Mouse (Mus musculus) midbrain, embryonic 14.5 days (tissue): ENCODE results near the gene Smg7. TPM values are rescaled to one million over a fixed set of nuclear protein-coding genes. Genes with fewer than 3 reads are reported as not detected.
A peak's percentile ranks its signal among the peaks of the same experiment; 100 is the strongest.

Source experiments
- ATAC-seq: fragments of 200-750 bp; cut with Nextera tagmentation; 2 replicates; pipeline ENCODE4 v1.8.0; 2017; ENCODE audit warnings: moderate number of reproducible peaks, moderate library complexity; ENCODE audit not compliant: low FRiP score, low TSS enrichment
- DNase-seq: peaks from one replicate; pipeline ENCODE4 v3.0.0-alpha.2; 2015
- H3K27ac ChIP-seq: fragments of 300-500 bp; sonication (generic); replicated peaks from 2 replicates; pipeline ENCODE4 v1.5.1; 2014; ENCODE audit warnings: mild to moderate bottlenecking, low read depth, low read length, moderate library complexity
- H3K27me3 ChIP-seq: fragments of 300-500 bp; sonication (generic); 2 replicates; pipeline ENCODE4 v1.6.1; 2014; ENCODE audit warnings: low read length, control low read depth, mixed read lengths; ENCODE audit not compliant: control insufficient read depth, insufficient read depth
- H3K36me3 ChIP-seq: fragments of 300-500 bp; sonication (generic); 2 replicates; pipeline ENCODE4 v1.6.1; 2014; ENCODE audit warnings: low read length, control low read depth; ENCODE audit not compliant: control insufficient read depth, insufficient read depth
- H3K4me1 ChIP-seq: fragments of 300-500 bp; sonication (generic); 2 replicates; pipeline ENCODE4 v1.6.1; 2014; ENCODE audit warnings: mild to moderate bottlenecking, antibody characterized with exemption, low read length, control low read depth; ENCODE audit not compliant: control insufficient read depth, insufficient read depth
- H3K4me2 ChIP-seq: fragments of 300-500 bp; sonication (generic); 2 replicates; pipeline ENCODE4 v1.6.1; 2014; ENCODE audit warnings: mild to moderate bottlenecking, low read length, moderate library complexity
- H3K4me3 ChIP-seq: fragments of 300-500 bp; sonication (generic); replicated peaks from 2 replicates; pipeline ENCODE4 v1.5.1; 2014; ENCODE audit warnings: low read depth, low read length
- H3K9ac ChIP-seq: fragments of 300-500 bp; sonication (generic); replicated peaks from 2 replicates; pipeline ENCODE4 v1.6.1; 2014; ENCODE audit warnings: mild to moderate bottlenecking, low read length, moderate library complexity
- H3K9me3 ChIP-seq: fragments of 300-500 bp; sonication (generic); 2 replicates; pipeline ENCODE4 v1.6.1; 2016; ENCODE audit warnings: low read length, control low read depth, mixed read lengths; ENCODE audit not compliant: control insufficient read depth
- WGBS: fragments of 180-500 bp; shearing (Covaris S2); extraction: QIAGEN DNeasy Blood & Tissue Kit; methylation state at CpG from one replicate; pipeline ENCODE4 v1.1.7; 2014; 5-methylcytosine and 5-hydroxymethylcytosine counted together
- polyA plus RNA-seq: library from polyadenylated mRNA; unstranded; fragments of >200 nt; fragmentation: Nextera tagmentation; extraction: Ambion mirVana; gene quantifications from 2 replicates; pipeline ENCODE4 v1.2.1, GENCODE M21; 2014

The Smg7 gene
- polyA plus RNA-seq, 1 experiment from 2014 or later: 47.3 TPM

- Histone ChIP-seq H3K9me3 (peaks cover 5% of the 10 kb centered on the region; the same call in 1 of the 2 replicates), H3K36me3 (no peaks in the 10 kb centered on the region), H3K4me2 (no peak overlapping the region), H3K4me3 (no peak overlapping the region), H3K4me1 (peaks cover 21% of the 10 kb centered on the region), H3K9ac (no peak overlapping the region), H3K27ac (no peak overlapping the region), H3K27me3 (no peaks in the 10 kb centered on the region)
- ATAC-seq (no peak), DNase-seq (no peak)
- 69% methylated on average over 7 of the region's 7 CpGs for WGBS
Observed at GRCm38 (mm10) chr1:152820911-152821695, 81.3 kb downstream of the Smg7 start.

- Histone ChIP-seq H3K9ac (no peak overlapping the region), H3K4me3 (no peak overlapping the region), H3K27ac (no peak overlapping the region), H3K4me1 (peaks cover 24% of the 10 kb centered on the region), H3K9me3 (peaks cover 5% of the 10 kb centered on the region; the same call in 1 of the 2 replicates), H3K27me3 (no peaks in the 10 kb centered on the region), H3K36me3 (no peaks in the 10 kb centered on the region), H3K4me2 (no peak overlapping the region)
- 83% methylated on average over 6 of the region's 6 CpGs for WGBS
- no peak for ATAC-seq
- no peak for DNase-seq
Observed at GRCm38 (mm10) chr1:152819558-152819957, 82.9 kb downstream of the Smg7 start.

- Histone ChIP-seq H3K27me3 (no peaks in the 10 kb centered on the region), H3K4me2 (no peak overlapping the region), H3K4me1 (peaks cover 24% of the 10 kb centered on the region), H3K4me3 (no peak overlapping the region), H3K9ac (no peak overlapping the region), H3K9me3 (peaks cover 3% of the 10 kb centered on the region; the same call in 1 of the 2 replicates), H3K36me3 (no peaks in the 10 kb centered on the region), H3K27ac (peak overlapping the region; percentile 49)
- 18% methylated on average over 10 of the region's 10 CpGs for WGBS
- ATAC-seq (no peak), DNase-seq (peak; percentile 71)
Observed at GRCm38 (mm10) chr1:152817794-152818193, 84.7 kb downstream of the Smg7 start.

DNA sequence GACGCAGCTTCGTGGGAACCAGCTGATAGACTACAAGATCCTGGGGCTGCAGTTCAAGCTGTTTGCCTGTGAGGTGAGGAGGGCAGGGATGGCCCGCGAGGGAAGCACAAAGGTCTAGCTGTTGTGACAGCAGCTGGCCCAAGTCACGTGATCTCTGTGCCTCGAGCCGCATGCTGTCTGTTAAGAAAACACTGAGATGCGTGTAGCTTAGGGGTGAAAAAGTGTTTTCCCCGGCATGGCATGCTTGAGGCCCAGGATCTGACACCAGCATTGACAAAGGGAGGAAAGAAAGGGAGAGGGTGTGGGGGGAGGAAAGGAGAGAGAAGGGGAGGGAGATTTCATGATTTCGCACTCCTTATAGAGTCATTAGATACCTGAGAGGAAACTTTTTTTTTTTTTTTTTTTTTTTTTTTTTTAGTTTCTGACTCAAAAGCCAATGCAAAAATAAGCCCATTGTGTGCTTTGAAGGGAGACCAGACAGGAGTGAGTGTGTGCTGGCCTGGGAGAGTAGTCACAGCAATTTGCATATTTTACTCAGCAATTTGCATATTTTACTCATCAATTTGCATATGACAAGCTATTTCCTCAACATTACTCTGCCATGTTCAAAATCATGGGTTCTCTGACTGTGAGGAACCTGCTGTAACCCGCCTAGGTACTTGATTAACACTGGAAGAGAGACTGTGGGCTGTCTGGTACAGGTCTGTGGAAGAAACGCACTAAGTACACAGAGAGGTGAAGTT is 85.2 kb downstream of the Smg7 start:
- no peaks in the 10 kb centered on the region for H3K9me3 ChIP-seq
- H3K4me2 ChIP-seq: peak overlapping the region; percentile 0; the same call in 1 of the 2 replicates
- H3K36me3 ChIP-seq: no peaks in the 10 kb centered on the region
- H3K27ac ChIP-seq: peak overlapping the region; percentile 47
- no peak overlapping the region for H3K9ac ChIP-seq
- DNase-seq (peak; percentile 67), ATAC-seq (peak; percentile 57)
- H3K4me3 ChIP-seq: no peak overlapping the region
- 19% methylated on average over 12 of the region's 12 CpGs for WGBS
- no peaks in the 10 kb centered on the region for H3K27me3 ChIP-seq
- peaks cover 24% of the 10 kb centered on the region for H3K4me1 ChIP-seq

- ATAC-seq: peak; percentile 77
- H3K4me1 ChIP-seq: peaks cover 24% of the 10 kb centered on the region
- 23% methylated on average over 7 of the region's 7 CpGs for WGBS
- H3K9ac ChIP-seq: no peak overlapping the region
- no peaks in the 10 kb centered on the region for H3K9me3 ChIP-seq
- no peak overlapping the region for H3K27ac ChIP-seq
- H3K4me3 ChIP-seq: no peak overlapping the region
- H3K27me3 ChIP-seq: no peaks in the 10 kb centered on the region
- DNase-seq: peak; percentile 68
- no peaks in the 10 kb centered on the region for H3K36me3 ChIP-seq
- H3K4me2 ChIP-seq: no peak overlapping the region
Observed at GRCm38 (mm10) chr1:152815265-152815701, 87.2 kb downstream of the Smg7 start.

DNA sequence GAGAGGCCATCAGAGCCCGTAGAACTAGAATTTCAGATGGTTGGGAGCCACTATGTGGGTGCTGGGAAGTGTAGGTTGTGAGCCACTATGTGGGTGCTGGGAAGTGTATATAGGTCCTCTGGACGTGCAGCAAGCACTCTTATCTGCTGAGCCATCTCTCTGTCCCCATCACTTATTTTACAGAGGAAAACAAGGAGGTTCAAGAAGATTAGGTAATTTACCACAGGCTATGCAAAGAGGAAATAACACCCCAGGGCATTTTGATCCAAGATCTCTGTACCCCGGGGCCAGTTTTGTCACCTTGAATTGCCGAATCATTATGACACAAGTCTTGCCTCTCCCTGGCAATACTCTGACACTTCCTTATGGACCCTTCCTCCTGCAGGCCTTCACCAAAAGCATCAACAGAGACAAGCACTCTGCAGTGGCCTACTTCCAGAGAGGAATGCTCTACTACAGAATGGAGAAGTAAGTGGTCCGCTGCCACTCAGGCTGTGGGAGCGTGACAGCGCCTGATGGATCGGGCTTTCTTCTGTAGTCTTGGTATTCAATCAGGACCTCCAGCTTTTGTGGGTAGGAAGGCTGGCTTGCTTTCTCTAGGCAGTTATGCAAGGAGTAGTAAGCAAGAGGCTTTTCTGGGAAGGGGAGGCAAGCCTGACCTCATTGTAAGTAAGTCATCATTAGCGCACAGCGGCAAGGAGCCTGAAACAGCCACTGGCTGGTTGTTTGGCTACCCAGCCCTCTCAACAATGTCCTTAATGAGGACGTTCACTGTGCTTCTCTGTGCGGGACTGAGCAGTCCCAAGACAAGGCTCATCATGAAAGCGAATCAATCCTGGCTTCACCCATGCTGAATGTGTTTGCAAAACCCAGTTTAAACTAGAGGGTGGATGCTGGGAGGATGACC is 91.7 kb downstream of the Smg7 start:
- no peak for ATAC-seq
- DNase-seq: no peak

DNA sequence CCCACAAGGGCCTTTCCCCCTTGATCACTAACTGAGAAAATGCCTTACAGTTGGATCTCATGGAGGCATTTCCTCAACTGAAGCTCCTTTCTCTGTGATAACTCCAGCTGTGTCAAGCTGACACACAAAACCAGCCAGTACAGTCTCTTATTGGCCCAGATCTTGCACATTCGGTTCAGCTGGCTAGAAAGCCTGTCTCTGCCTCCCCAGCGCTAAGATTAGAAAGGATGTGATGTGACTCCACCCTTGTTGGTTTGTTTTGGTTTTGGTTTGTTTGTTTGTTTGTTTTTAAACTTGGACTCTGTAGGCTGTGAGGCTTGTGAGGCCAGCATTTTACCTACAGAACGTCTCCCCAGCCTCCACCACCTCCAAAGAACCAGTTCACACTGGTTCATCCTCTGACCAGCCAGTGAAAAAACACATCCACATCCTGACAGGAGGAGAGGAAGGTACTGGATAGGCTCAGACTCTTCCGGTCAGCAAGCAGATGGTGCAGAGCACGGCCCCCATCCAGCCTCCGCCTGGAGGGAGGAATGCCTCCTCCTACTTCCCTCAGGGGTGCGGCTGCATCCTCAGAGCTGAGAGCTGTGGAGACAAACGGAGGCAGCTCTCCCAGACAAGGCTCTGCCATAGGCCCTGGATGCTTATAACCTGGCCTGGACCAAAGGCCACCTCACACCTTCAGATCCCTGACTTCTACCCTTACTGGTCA is 92.7 kb downstream of the Smg7 start:
- Histone ChIP-seq H3K4me3 (no peak overlapping the region), H3K27me3 (no peaks in the 10 kb centered on the region), H3K36me3 (no peaks in the 10 kb centered on the region), H3K9ac (no peak overlapping the region), H3K4me2 (no peak overlapping the region), H3K4me1 (no peaks in the 10 kb centered on the region), H3K9me3 (no peaks in the 10 kb centered on the region), H3K27ac (no peak overlapping the region)
- ATAC-seq (no peak), DNase-seq (no peak)
- WGBS: 34% methylated on average over 8 of the region's 8 CpGs

More for the DNA sequence above, 91.7 kb downstream of the Smg7 start:
- H3K36me3 ChIP-seq: no peaks in the 10 kb centered on the region
- no peak overlapping the region for H3K4me2 ChIP-seq
- H3K9me3 ChIP-seq: no peaks in the 10 kb centered on the region
- no peak overlapping the region for H3K27ac ChIP-seq
- H3K27me3 ChIP-seq: no peaks in the 10 kb centered on the region
- 53% methylated on average over 13 of the region's 13 CpGs for WGBS
- H3K4me1 ChIP-seq: no peaks in the 10 kb centered on the region
- no peak overlapping the region for H3K4me3 ChIP-seq
- no peak overlapping the region for H3K9ac ChIP-seq

DNA sequence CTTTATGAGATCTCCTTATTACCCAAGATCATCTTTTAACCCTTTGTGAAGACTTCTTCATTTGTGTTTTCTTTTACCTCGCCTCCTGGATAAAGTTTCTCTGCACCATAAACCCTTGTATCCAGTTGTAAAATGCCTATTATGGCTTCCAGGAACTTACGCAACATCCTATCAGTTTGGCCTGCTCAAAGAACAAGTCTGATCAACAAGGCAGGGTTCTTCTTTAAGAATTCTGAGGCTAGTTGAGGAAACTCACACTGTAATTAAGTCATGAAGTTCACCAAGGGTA is 94.1 kb downstream of the Smg7 start:
- ATAC-seq (no peak), DNase-seq (no peak)
- Histone ChIP-seq H3K36me3 (no peaks in the 10 kb centered on the region), H3K4me1 (no peaks in the 10 kb centered on the region), H3K9me3 (no peaks in the 10 kb centered on the region), H3K9ac (no peak overlapping the region), H3K4me2 (no peak overlapping the region), H3K27ac (no peak overlapping the region), H3K4me3 (no peak overlapping the region), H3K27me3 (no peaks in the 10 kb centered on the region)
- 87% methylated on average over 2 of the region's 2 CpGs for WGBS
